Mouse (Mus musculus) forebrain, embryonic 12.5 days (tissue): ENCODE data around the gene Twistnb. TPM values are rescaled to one million over a fixed set of nuclear protein-coding genes. Genes with fewer than 3 reads are reported as not detected.

ENCODE experiments used
- ATAC-seq: fragments of 200-750 bp; cut with Nextera tagmentation; 2 replicates; pipeline ENCODE4 v1.8.0; 2017; ENCODE audit warnings: moderate TSS enrichment; ENCODE audit not compliant: low FRiP score
- H3K27ac ChIP-seq: fragments of 300-500 bp; sonication (generic); 2 replicates; pipeline ENCODE4 v1.5.1; 2016; ENCODE audit warnings: mild to moderate bottlenecking
- H3K27me3 ChIP-seq: fragments of 300-500 bp; sonication (generic); 2 replicates; pipeline ENCODE4 v1.6.1; 2016; ENCODE audit warnings: mild to moderate bottlenecking
- H3K36me3 ChIP-seq: fragments of 300-500 bp; sonication (generic); replicated peaks from 2 replicates; pipeline ENCODE4 v1.6.1; 2016; ENCODE audit warnings: mild to moderate bottlenecking
- H3K4me1 ChIP-seq: fragments of 300-500 bp; sonication (generic); 2 replicates; pipeline ENCODE4 v1.6.1; 2016
- H3K4me2 ChIP-seq: fragments of 300-500 bp; sonication (generic); 2 replicates; pipeline ENCODE4 v1.6.1; 2016; ENCODE audit warnings: mild to moderate bottlenecking, moderate library complexity
- H3K4me3 ChIP-seq: fragments of 300-500 bp; sonication (generic); replicated peaks from 2 replicates; pipeline ENCODE4 v1.5.1; 2016; ENCODE audit warnings: mild to moderate bottlenecking
- H3K9ac ChIP-seq: fragments of 300-500 bp; sonication (generic); 2 replicates; pipeline ENCODE4 v1.6.1; 2016; ENCODE audit warnings: mild to moderate bottlenecking
- H3K9me3 ChIP-seq: fragments of 300-500 bp; sonication (generic); 2 replicates; pipeline ENCODE4 v1.6.1; 2016
- WGBS: fragments of 180-500 bp; shearing (Covaris S2); methylation state at CpG from one replicate; pipeline ENCODE4 v1.1.7; 2016; 5-methylcytosine and 5-hydroxymethylcytosine counted together
- polyA plus RNA-seq: library from polyadenylated mRNA; unstranded; fragments of >200 nt; fragmentation: Nextera tagmentation; extraction: Ambion mirVana; gene quantifications from 2 replicates; pipeline ENCODE4 v1.2.1, GENCODE M21; 2016

The Twistnb gene
- polyA plus RNA-seq, 1 experiment from 2014 or later, result 47.3 TPM

DNA sequence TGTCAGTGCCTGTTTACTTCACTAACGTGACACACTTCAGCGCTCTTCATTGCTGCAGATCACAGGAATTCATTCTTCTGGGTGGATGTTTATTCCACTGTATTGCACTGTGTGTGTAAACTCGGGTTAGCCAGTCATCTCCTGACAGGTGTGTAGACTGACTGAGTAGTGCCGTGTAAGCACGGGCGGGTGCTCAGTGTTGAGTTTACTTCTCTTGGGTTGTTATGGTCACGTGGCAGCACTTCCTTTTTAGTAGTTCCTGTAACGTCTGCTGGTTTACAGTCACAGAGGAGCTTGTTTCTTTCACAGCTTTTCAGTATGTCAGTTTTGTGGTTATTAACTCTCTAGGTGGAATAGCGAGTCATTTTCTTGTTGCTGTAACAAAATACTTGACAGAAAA is 4.4 kb downstream of the Twistnb start:
- Histone ChIP-seq H3K27me3 (no peaks in the 10 kb centered on the region), H3K4me1 (peaks cover 8% of the 10 kb centered on the region), H3K36me3 (no peaks in the 10 kb centered on the region), H3K9ac (no peak overlapping the region), H3K4me2 (no peak overlapping the region), H3K27ac (no peak overlapping the region), H3K4me3 (no peak overlapping the region), H3K9me3 (no peaks in the 10 kb centered on the region)
- no peak for ATAC-seq
- 90% methylated on average over 9 of the region's 9 CpGs for WGBS

DNA sequence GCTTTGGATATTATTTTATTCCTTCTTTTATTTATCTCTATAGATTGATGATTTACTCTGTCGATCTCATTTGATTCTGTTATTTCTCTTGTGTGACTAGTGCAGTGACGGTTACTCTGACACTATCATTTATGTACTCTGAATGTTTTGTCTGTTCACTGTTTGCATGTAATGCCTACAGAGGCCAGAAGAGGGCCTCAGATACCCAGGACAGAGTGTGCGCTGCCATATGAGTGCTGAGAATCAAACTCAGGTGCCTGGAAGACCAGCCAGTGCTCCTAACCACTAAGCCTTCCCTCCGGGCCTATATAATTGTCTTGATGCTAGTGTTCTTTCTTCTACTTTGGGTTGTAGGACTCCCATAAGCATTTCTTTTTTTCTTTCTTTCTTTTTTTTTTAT is 5.3 kb downstream of the Twistnb start:
- H3K4me1 ChIP-seq, result peaks cover 8% of the 10 kb centered on the region
- no peaks in the 10 kb centered on the region for H3K9me3 ChIP-seq
- 96% methylated on average over 4 of the region's 4 CpGs for WGBS
- no peaks in the 10 kb centered on the region for H3K27me3 ChIP-seq
- H3K27ac ChIP-seq, result no peak overlapping the region
- ATAC-seq, result no peak
- H3K4me3 ChIP-seq, result no peak overlapping the region
- H3K4me2 ChIP-seq, result no peak overlapping the region
- H3K36me3 ChIP-seq, result peaks cover 6% of the 10 kb centered on the region
- no peak overlapping the region for H3K9ac ChIP-seq

DNA sequence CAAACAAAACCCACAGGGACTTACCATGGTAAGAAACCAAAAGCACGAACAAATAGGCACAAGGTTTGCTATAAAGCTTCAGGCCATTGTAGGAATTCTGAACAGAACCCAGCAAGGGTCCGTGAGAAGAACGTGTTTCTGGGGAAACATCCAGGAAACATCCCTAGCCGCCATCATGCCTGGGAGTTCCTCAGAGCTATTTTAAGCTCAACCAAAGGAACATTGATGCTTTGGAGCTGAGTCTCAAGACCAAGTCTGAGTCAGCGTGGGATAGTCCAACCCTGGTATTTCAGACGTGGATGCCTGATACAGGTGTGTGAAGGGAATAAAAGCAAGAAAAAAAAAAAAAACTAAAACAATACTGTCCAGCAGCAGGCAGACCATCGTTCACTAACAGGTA is 26.0 kb downstream of the Twistnb start:
- H3K27me3 ChIP-seq, result no peaks in the 10 kb centered on the region
- no peaks in the 10 kb centered on the region for H3K4me1 ChIP-seq
- no peaks in the 10 kb centered on the region for H3K9me3 ChIP-seq
- no peak overlapping the region for H3K4me2 ChIP-seq
- no peak overlapping the region for H3K4me3 ChIP-seq
- H3K9ac ChIP-seq, result no peak overlapping the region
- ATAC-seq, result no peak
- no peak overlapping the region for H3K27ac ChIP-seq
- 74% methylated on average over 7 of the region's 7 CpGs for WGBS
- no peaks in the 10 kb centered on the region for H3K36me3 ChIP-seq

DNA sequence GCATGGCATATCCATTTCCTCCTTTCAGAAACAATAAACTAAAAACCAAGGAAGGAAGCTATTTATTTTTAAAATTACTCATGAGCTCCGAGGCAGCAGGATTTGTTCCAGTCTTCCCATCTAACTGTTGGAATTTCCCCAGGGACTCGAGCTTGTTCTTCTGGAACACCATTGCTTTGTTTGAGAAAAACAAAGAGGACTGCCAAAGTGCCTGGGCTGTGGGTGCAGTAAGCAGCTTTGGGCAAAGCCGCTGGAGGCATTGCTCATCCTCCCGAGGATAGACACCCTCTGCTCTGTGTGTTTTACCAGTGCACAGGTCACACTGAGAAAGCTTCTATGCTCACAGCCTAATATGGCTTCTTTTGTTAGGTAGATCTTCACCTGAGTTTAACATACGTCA is 26.8 kb downstream of the Twistnb start:
- no peaks in the 10 kb centered on the region for H3K4me1 ChIP-seq
- ATAC-seq, result no peak
- no peak overlapping the region for H3K9ac ChIP-seq
- H3K27ac ChIP-seq, result no peak overlapping the region
- WGBS, result 29% methylated on average over 5 of the region's 5 CpGs
- H3K4me3 ChIP-seq, result no peak overlapping the region
- no peak overlapping the region for H3K4me2 ChIP-seq
- H3K27me3 ChIP-seq, result no peaks in the 10 kb centered on the region
- H3K36me3 ChIP-seq, result no peaks in the 10 kb centered on the region
- H3K9me3 ChIP-seq, result no peaks in the 10 kb centered on the region

DNA sequence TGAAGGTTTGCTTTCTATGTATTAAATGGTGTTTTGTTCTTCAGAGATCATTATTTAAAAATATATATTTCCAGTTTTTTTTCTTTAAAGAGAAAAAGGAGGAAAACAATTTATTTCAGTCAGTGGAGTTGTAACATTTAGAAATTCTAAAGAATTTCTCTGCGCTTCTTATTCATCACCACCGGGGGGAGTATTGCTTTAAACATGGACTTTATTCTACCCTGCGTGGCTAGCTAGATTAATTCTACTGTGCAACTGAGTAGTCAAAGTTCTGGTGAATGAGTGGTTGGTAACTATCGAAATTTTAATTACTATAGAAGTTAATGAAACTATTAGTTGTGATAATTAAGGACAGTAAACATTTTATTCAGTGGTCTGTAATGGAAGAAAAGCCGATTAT is 51.5 kb downstream of the Twistnb start:
- H3K4me3 ChIP-seq, result no peak overlapping the region
- no peaks in the 10 kb centered on the region for H3K4me1 ChIP-seq
- H3K36me3 ChIP-seq, result no peaks in the 10 kb centered on the region
- no peaks in the 10 kb centered on the region for H3K27me3 ChIP-seq
- H3K9me3 ChIP-seq, result no peaks in the 10 kb centered on the region
- H3K27ac ChIP-seq, result no peak overlapping the region
- no peak overlapping the region for H3K9ac ChIP-seq
- no peak overlapping the region for H3K4me2 ChIP-seq
- peak; percentile 61; the same call in 1 of the 2 replicates for ATAC-seq
- WGBS, result 26% methylated on average over 5 of the region's 5 CpGs

DNA sequence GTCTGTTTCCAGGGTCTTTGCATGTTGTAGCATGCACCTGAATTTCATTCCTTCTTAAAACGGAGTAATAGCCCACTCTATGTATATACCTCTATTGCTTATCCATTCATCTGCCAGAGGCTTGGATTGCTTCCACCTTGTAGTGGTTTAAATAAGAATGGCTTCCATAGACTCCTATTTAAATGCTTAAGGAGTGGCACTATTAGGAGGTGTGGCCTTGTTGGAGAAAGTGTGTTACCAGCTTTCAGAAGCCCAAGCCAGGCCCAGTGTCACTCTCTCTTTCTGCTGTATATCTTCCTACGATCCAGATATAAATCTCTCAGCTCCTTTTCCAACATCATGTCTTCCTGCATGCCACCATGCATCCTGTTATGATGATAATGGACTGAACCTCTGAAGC is 53.5 kb downstream of the Twistnb start:
- Histone ChIP-seq H3K9me3 (no peaks in the 10 kb centered on the region), H3K4me1 (no peaks in the 10 kb centered on the region), H3K4me2 (no peak overlapping the region), H3K27ac (no peak overlapping the region), H3K9ac (no peak overlapping the region), H3K4me3 (no peak overlapping the region), H3K27me3 (no peaks in the 10 kb centered on the region), H3K36me3 (no peaks in the 10 kb centered on the region)
- WGBS, result 87% methylated on average over 2 of the region's 2 CpGs
- no peak for ATAC-seq

Other genes starting within 250 kb of the Twistnb start
- gene Efcab10, start 34.8 kb upstream of the Twistnb start, polyA plus RNA-seq, result 1.2 and 1.4 TPM in 2 replicates